Mouse (Mus musculus) inflammation-experienced regulatory T-cells, adult 6 months (primary cell): ENCODE data around the gene Sltm. TPM values are rescaled to one million over a fixed set of nuclear protein-coding genes. Genes with fewer than 3 reads are reported as not detected.
A peak's percentile ranks its signal among the peaks of the same experiment; 100 is the strongest.
"Not testable (repeated sequence)": the region's sequence is repeated elsewhere in the genome, so short reads cannot be mapped to it uniquely, and the experiment has no call there.

Source experiments
- ATAC-seq: one replicate; pipeline ENCODE4 v1.8.0; 2017
- polyA plus RNA-seq, 3 experiments: library from polyadenylated mRNA; unstranded; fragments of 100-300 nt; shearing (Covaris generic); gene quantifications; one replicate each; pipeline ENCODE4 v1.2.1; 2017

Sltm gene
- polyA plus RNA-seq, 3 experiments from 2014 or later: 63.4 to 116 (median 91.7) TPM

DNA sequence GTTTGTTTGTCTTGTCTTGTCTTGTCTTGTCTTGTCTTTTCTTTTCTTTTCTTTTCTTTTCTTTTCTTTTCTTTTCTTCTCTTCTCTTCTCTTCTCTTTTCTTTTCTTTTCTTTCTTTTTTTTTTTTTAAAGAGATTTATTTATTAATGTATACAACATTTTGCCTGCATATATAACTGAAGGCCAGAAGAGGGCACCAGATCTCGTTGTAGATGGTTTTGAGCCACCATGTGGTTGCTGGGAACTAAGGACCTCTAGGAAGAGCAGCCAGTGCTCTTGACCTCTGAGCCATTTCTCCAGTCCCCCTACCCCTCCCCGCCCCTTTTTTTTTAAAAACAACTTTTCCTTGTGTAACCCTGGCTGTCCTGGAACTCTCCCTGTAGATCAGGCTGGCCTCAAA, 9.7 kb downstream of the Sltm start:
- ATAC-seq: not testable (repeated sequence)

DNA sequence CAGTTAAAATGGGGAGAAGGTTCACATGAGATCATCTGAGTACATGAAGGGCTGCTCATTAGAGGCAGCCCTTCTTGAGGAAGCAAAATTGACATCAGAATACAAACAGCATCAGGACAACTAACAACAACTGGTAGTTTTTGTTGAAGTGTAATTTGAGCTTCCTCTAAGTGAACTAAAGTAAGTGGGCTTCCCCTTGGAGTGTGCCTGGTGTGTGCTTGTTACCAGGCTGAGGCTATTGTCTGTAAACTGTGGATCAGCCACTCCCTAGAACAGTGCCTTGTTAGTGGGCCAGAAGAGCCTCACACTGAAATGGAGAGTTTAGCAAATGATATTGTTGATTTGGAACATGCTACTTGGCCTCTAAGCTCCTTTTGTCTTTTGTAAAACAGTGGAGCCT, 12.9 kb downstream of the Sltm start:
- no peak for ATAC-seq

DNA sequence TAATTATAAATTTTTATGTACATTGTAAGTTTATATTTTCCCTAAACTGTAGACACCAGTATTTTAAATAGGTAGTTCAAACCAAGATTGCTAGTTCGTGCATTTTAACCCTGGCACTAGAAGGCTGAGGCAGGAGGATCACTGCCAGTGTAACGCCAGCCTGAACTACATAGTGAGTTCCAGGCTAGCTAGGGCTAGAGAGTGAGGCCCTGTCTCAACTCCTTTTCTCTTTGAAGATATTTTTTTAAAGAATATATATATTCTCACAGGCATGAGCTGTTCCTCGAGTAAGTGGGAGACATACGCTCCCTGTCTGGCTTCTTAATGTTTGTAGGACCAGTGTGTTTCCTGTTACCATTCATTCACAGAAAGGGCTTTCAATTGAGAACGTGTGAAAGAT, 14.2 kb downstream of the Sltm start:
- ATAC-seq: no peak

DNA sequence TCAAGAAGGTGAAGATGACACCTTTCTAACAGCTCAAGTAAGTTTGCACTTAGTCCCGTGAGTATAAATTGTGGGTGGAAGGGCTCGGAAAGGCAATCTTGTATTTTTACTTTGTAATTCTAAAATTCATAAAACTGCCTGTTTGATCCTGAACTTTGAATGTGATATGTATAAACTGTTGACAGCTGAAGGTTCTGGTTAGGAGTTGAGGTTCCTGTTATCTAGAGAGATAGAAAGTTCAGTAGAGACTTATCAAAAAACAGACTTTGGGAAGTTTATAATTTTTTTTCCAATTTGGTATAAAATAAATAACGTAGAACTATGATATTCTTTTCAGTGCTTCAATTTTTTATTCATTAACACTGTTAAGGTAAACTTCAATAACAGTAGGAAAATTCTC, 20.3 kb downstream of the Sltm start:
- no peak for ATAC-seq

DNA sequence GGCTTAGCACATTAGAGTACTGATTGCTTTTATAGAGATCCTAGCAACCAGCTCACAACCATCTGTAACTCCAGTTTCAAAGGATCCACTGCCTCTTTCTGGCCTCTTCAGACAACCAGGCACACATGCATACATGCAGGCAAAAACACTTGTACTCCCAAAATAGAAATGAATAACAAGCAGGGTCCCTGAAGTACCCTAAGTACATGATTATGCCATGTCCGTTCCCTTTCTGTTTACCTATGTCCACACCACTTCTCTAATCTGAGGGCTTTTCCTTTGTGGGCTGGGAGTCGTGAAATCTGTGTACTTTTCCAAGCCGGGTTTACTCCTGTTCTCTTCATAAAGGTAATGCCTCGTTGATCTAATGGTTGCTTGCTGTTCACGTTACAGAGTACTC, 25.1 kb downstream of the Sltm start:
- ATAC-seq: no peak

DNA sequence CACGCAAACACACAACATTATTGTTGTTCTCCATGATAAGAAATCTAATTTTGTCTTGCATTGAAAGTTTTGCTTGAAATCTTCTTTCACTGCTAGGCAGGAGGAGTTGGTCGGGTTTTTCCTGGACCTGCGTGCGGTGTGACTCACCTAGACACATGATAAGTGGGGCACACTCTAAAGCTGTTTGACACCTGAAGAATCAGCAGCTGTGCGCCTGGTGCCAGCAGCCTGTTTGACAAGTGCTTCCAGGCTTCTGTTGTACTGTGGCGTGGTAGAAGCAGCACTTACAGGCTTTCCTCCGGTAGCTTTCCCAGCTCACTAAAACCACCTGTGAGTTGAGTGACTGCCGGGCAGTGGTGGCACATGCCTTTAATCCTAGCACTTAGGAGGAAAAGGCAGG, 27.8 kb downstream of the Sltm start:
- no peak for ATAC-seq

DNA sequence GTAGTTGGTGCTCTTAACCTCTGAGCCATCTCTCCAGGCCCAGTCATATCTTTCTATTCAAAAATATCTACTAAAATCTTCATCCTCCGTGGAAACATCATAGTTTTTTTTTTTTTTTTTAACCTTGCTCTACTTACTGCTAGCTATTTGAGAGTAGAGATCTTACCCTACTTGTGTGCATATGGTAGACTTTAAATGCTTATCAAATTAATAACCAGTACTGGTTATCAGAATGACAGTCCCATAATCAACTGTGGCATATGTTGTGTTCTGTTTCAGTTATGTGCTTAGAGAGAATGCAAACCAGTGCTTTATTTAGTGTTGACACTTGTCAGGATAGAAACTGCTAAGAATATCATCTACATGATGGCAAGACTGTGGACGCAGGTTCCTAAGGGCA, 35.6 kb downstream of the Sltm start:
- ATAC-seq: no peak

DNA sequence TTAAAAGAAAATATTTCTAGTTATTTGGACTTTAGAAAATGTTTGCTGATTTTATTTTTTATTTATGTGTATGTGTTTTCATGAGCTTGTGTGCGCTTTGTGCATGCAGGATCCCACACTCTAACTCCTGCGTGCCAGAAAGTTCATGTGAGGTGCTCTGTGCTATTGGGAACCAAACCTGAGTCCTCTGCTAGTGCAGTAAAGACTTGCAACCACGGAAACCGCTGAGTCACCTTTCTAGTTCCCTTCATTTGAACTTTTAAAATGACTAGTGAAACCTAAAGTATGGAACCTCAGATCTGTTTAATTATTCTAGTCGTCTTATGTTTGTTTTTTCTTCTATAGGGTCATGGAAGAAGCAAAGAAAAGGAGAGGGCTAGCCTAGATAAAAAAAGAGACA, 38.4 kb downstream of the Sltm start:
- ATAC-seq: no peak

DNA sequence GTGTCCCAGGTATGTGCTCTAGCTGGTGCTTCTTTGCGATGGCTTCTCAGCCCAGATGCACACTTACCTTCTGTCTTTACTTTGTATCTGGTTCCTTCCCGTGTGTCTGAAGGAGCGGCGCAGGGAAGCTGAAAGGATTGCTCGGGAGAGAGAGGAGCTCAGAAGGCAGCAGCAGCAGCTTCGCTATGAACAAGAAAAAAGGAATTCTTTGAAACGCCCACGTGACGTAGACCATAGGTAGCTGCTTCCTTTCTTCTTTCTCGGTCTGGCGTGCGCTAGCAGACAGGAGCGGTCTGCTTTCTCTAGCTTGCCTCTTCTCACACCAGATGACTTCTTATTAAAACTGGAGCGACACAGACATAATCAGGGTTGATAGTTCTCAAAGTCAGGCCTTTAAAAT, 42.1 kb downstream of the Sltm start:
- peak; percentile 64 for ATAC-seq

DNA sequence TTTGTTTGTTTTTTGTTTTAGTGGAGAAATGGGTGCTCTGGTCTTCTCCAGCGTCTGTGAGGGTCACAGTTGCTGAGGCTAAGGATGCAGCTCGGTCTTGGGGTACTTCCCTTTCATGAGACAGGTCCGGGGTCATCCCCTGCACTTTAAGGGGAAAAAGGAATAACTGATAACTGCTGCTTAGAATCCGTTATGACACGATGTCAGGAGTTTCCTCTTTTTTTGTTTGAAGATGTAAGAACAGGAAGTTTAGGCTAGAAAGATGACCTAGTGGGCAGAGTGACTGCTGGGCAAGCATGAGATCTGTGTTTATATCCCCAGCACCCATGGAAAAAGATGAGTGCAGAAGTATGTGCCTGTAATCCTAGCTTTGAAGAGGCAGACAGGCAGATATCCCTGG, 42.6 kb downstream of the Sltm start:
- ATAC-seq: no peak

DNA sequence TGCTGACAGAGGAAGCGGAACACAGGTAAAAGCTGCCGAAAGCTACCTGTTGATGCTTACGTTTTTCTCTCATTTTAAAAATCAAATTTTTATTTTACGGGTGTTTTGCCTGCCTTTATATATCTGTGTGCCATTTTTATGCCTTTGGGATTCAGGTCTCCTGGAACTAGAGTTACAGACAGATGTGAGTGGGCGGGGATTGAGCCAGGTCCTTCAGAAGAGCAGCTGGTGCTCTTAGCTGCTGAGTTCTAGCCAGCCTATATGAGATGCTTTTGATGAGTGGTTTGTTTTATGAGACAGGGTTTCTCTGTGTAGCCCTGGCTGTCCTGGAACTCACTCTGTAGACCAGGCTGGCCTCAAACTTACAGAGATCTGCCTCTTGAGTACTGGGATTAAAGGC, 44.6 kb downstream of the Sltm start:
- no peak for ATAC-seq

DNA sequence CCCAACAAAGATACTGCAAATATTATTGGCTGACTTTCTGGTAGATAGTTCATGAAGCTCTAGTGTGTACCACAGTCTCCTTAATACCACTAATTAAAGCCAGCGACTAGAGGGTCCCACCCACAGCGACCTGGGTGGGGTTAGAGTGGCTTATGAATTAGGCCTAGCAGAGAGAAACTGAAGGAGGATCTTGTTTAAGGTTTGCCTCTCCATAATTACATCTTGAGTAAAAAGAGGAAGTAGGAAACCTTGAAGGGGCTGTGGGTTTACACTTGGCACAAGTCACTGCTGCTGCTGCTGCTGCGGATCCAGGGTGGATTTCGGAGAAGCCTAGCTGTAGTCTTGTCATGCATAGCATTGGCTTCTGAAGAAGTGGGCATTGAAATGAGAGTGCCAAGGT, 48.2 kb downstream of the Sltm start:
- no peak for ATAC-seq

DNA sequence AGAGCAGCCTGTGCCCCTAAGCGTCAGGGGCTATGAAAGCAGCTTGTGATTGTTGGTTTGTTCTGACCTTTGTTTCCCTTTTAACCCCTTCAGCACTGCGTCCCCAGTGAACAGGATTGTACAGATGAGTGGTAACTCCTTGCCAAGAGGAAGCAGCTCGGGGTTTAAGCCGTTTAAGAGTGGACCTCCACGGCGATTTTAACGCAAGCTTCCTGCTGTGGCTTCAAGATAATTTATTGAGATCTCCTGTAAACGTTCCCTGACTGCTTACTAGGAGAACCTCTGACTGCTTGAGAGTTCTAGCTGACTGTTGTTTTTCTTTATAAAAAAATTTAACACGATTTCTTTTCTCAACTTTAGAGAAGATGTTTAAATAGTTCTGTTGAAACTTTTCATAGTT, 48.9 kb downstream of the Sltm start:
- ATAC-seq: no peak

DNA sequence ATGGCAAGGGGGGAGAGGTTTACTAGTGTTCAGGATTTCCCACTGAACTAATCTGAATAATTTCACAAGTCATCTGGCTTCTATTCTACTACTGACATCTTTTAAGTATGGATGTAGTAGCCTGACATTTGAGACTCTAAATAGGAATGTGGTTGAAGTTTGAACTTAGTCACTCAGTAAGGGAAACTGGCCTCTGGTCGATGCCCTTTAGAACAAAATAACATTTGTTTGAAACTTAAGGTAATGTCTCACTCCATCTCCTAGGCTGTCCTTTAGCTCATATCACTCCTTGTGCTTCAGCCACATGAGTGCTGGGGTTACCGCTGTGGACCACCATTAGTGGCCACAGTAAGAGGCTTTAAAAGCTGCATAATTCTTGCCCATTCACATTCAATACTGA, 55.7 kb downstream of the Sltm start:
- ATAC-seq: no peak

DNA sequence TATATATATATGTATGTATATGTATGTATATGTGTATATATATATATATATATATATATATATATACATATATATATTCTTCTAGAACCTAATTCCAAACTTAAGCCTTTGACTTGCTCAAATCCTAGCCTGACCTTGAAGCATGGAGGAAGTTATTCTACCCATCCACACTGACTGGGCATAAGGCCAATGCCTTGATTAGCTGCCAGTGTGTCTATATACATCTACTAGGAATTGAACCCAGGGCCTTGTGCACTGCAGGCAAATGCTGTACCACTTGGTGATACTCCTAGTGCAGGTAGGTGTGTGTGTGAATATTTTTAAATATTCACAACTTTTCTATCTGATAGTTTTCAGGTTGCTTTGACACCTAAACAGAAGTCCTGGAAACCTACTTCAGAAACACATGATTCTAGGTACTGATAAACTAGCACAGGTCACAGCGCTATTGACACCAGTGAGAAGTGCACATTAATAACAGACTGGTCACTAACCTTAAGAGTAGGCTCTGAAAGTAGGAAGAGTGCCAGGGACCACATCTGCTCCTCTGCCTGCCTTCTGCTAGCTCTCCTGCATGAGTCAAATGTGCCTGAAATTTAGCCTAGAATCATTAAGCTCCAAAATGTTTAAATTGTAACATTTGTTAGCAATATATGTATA, 59.8 kb downstream of the Sltm start:
- ATAC-seq: no peak

DNA sequence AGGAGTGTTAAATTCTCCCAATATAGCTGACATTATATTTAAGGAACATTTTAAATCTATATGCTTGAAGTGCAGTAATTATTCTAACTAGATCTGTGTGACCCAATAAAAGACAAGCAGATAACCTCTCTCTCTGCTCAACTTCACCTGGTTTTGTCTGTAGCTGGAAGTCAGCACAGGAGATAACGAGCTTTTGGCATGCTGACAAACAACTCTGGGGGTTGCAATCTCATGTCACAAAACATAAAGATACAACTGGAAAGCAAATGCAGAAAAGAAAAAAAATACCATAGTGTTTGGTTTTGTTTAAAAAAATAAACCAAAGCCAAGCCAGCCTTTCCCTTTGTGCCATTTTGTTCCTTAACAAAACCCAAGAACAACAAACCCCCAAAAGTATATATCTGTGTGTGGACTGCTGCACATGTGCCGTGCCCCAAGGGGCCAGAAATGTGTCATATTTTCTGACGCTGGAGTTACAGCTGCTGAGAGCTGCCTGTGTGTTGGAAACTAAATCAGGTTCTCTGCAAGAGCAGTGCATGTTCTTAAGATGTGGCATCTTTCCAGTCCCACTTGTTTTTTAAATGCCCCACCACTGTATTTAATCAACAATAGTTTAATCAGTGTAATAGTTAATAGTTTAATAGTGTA, 68.6 kb downstream of the Sltm start:
- ATAC-seq: no peak

DNA sequence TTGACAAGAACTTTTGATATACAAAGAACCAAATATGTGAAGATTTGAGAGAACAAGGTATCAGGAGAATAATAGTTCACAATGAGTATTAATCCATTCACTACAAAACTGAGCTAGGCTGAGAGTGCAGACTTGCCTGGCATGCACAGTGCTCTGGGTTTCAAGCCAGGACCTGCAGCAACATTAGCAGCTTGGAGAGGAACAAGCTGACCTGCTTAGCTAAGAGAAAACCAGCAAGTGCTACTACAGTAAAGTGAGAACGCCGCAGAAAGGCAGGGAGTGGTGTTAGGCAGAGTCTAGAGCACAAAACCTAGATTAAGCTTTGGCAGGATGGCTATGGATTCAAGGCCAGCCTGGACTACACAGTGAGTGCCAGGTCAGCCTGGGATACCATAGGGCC, 87.2 kb downstream of the Sltm start:
- no peak for ATAC-seq

DNA sequence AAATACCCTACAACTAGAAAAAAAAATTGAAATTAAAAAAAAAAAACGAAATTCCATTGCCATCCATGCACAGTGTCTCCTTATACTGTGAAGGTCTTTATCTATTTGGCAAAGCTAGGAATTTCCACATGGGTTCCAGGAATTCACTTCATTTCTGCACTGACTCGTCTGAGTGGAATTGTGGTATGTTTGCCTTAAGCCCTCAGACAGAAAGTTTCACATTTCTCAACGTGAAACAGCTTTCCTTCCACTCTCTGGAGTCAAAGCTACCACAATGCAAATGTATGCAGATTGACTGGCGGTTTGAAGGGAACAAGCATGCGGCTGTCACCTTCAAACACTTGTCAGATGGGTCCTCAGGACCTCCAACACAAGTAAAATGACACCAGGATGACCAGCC, 89.1 kb downstream of the Sltm start:
- no peak for ATAC-seq

DNA sequence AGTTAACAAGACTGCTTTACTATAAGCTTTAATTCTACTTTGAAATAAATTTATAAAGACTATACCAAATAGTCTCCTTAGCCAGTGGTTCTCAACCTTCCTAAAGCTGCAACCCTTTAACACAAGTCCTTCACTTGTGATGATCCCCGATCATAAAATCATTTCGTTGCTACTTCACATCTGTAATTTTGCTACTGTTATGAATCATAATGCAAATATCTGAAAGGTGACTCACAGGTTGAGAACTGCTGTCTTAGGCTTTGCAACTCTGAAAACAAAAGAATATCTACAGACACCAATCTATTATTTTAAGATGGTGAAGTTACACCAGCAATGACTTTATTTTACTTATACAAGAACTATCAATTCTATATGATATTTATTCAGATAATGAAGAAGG, 94.2 kb downstream of the Sltm start:
- no peak for ATAC-seq

Other genes starting within 250 kb of the Sltm start
- 100 to 1,000 TPM in 1 of 3 experiments, 10 to 100 TPM in 2; 14.7 to 186 (median 20.5) TPM for gene Ccnb2, start 121.2 kb upstream of the Sltm start, polyA plus RNA-seq
- 10 to 100 TPM; 21.1 to 29.6 (median 29.0) TPM for gene Rnf111, start 39.0 kb upstream of the Sltm start, polyA plus RNA-seq
- gene Gm10642, start 113.5 kb downstream of the Sltm start, polyA plus RNA-seq: under 1 TPM; 0.21 to 0.87 (median 0.30) TPM
- gene Mindy2, start 114.4 kb downstream of the Sltm start, polyA plus RNA-seq: 10 to 100 TPM in 2 of 3 experiments, 1 to 10 TPM in 1; 9.4 to 17.6 (median 13.6) TPM
- 10 to 100 TPM; 73.6 to 89.9 (median 76.3) TPM for gene Adam10, start 136.2 kb downstream of the Sltm start, polyA plus RNA-seq